Mouse (Mus musculus): ENCODE measurements around the gene Dph1.

The Dph1 gene

GRCm38 (mm10) chr11:75134485-75135068, 56.5 kb downstream of the Dph1 start:
- DNase-seq (ENCODE audit: low spot score), result no peak

DNA sequence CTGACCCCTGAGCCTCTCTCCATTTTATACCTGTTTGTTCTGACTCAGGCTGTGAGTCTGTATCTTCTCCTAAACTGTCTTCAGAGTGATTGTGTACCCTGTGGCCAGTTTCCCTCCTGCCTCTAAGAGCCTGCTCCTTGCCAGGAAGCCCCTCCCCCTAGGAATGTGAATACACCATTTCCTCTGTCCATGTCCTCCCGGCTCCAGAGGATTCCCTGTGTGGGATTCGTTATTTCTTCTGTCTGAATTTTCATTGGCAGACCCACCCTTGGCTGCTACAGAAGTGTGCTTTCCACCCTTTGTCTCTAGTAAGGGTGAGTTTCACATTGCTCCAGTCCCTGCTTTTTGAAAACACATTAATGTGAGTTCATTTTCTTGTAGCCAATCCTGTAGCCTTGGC, 57.1 kb downstream of the Dph1 start:
- DNase-seq (ENCODE audit: low spot score), result no peak

- no peak for DNase-seq (ENCODE audit: low spot score)
Measured at GRCm38 (mm10) chr11:75133391-75133790, 57.6 kb downstream of the Dph1 start.

DNA sequence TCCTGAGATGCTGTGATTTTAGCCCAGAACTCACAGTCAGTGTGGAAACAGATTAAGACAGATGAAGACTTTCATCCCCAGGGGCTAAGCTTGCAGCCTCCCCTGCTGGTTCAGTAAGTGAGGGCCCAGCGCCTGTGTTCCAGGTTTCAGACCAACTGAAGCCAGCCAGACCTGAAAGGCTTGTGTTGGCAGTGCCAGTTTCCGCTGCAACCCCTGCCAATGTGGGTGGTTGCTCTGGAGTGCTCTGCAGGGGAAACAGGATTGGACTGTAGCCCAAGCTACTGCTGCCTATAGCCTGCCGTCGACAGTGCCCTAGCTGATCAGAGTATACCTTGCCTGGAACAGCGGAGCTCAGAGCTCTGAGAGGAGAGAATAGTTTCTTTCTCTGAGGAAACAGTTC, 58.8 kb downstream of the Dph1 start:
- no peak for DNase-seq (ENCODE audit: low spot score)

DNA sequence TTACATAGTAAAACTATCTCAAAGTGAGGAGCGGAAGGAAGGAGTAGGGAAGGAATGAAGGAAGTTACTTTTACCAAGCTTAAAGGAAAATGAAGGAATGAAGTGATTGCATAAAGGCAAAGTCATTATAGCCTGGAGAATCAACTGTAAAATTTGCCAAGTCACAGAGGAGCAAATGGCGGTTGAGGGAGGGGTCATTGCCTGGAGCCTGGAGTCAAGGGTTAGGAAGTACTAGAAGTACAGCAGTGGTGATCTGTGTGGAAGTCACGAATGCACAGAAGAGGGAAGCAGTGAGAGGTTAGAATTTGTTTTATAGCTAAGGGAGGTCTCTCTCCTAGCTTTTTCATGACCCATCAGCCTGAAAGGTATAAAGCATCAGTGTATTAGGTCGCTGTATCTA, 59.7 kb downstream of the Dph1 start:
- no peak for DNase-seq (ENCODE audit: low spot score)

DNA sequence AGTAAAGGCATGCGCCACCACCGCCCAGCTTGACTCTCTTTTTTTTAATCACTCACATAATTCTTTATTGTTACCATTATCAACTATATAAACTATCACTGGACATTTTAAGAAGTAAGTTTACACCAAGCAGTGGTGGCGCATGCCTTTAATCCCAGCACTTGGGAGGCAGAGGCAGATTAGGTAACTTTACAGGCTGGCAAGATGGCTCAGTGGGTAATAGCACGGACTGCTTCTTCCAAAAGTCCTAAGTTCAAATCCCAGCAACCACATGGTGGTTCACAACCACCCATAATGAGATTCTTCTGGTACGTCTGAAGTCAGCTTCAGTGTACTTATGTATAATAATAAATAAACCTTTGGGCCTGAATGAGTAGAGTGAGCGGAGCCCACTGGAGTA, 61.6 kb downstream of the Dph1 start:
- no peak for DNase-seq (ENCODE audit: low spot score)
